Mouse (Mus musculus) CH12.LX (cell line): ENCODE results near the gene C1qtnf2.

Experiments
- CTCF ChIP-seq, 2 experiments: IDR thresholded peaks in 1 of 2; conservative IDR thresholded peaks in 1 of 2; 2 replicates each; pipeline ENCODE4 v1.5.1; 2011 to 2012; ENCODE audit warnings: low read depth in 2 of 2, low read length in 2 of 2, improper control_type of control experiment in 1 of 2, inconsistent platforms in 1 of 2, mild to moderate bottlenecking in 1 of 2, moderate library complexity in 1 of 2
- E2F4 ChIP-seq: IDR thresholded peaks from 2 replicates; pipeline ENCODE4 v1.6.1; 2011; ENCODE audit warnings: low read depth, low read length, improper control_type of control experiment; ENCODE audit not compliant: insufficient replicate concordance
- ELF1 ChIP-seq: IDR thresholded peaks from 2 replicates; pipeline ENCODE4 v1.6.1; 2014; ENCODE audit warnings: low read depth, mild to moderate bottlenecking, inconsistent platforms, low read length, improper control_type of control experiment
- EP300 ChIP-seq: IDR thresholded peaks from 2 replicates; pipeline ENCODE4 v1.6.1; 2011; ENCODE audit warnings: low read length, improper control_type of control experiment
- JUN ChIP-seq: IDR thresholded peaks from 2 replicates; pipeline ENCODE4 v1.6.1; 2011; ENCODE audit warnings: low read depth, mild to moderate bottlenecking, low read length, improper control_type of control experiment, moderate library complexity; ENCODE audit not compliant: insufficient read depth
- MXI1 ChIP-seq: IDR thresholded peaks from 2 replicates; pipeline ENCODE4 v1.6.1; 2011; ENCODE audit warnings: mild to moderate bottlenecking, low read depth, low read length, improper control_type of control experiment
- POLR2A ChIP-seq: IDR thresholded peaks from 2 replicates; pipeline ENCODE4 v1.6.1; 2011; ENCODE audit warnings: low read depth, mild to moderate bottlenecking, improper control_type of control experiment, low read length
- SIN3A ChIP-seq: IDR thresholded peaks from 2 replicates; pipeline ENCODE4 v1.6.1; 2012; ENCODE audit warnings: low read length, improper control_type of control experiment, inconsistent platforms
- SMC3 ChIP-seq: IDR thresholded peaks from 2 replicates; pipeline ENCODE4 v1.6.1; 2011; ENCODE audit warnings: low read depth, low read length, improper control_type of control experiment
- USF1 ChIP-seq: IDR thresholded peaks from 2 replicates; pipeline ENCODE4 v1.6.1; 2014; ENCODE audit warnings: low read depth, mild to moderate bottlenecking, inconsistent platforms, low read length, improper control_type of control experiment
- USF2 ChIP-seq: conservative IDR thresholded peaks from 2 replicates; pipeline ENCODE4 v1.6.1; 2011; ENCODE audit warnings: low read depth, low read length, improper control_type of control experiment

- no peak for TF ChIP-seq POLR2A
- no peak for TF ChIP-seq USF1
- TF ChIP-seq E2F4: no peak
- TF ChIP-seq SMC3: no peak
- no peak for TF ChIP-seq JUN
- no peak for TF ChIP-seq MXI1
- TF ChIP-seq EP300: no peak
- TF ChIP-seq CTCF (conservative IDR thresholded peaks at IDR 0.05 in 1 of 2, IDR thresholded peaks at IDR 0.05 in 1 of 2; ENCODE audit: low read depth in 2 of 2, low read length in 2 of 2): no peak
- no peak for TF ChIP-seq USF2
- no peak for TF ChIP-seq SIN3A
- no peak for TF ChIP-seq ELF1
Observed at GRCm38 (mm10) chr11:43484057-43484456, 10.0 kb downstream of the C1qtnf2 start.
